Mouse (Mus musculus) heart, postnatal 10 days (tissue): Measurements from ENCODE around the gene H2-Ob. TPM values are rescaled to one million over a fixed set of nuclear protein-coding genes. Genes with fewer than 3 reads are reported as not detected.
A peak's percentile ranks its signal among the peaks of the same experiment; 100 is the strongest.

Experiments used
- DNase-seq, 2 experiments: peaks; one replicate each; pipeline ENCODE4 v3.0.0; 2021
- intact Hi-C: fragments of 180-260 bp; cut with DNase I; formaldehyde crosslinking; loops from one replicate; pipeline ENCODE4 v1.15.1; 2025
- total RNA-seq, 2 experiments: library from RNA; stranded (reverse); gene quantifications; 2 replicates each; pipeline ENCODE4 v1.2.3; 2021

The H2-Ob gene
- under 1 TPM; 0.77 to 0.92 TPM for total RNA-seq

GRCm38 (mm10) chr17:34238706-34239105 lies at the start of gene H2-Ob:
Gene H2-Ob, plus strand, starts transcription at chr17:34238903.
- intact Hi-C loops, result loop anchor here (5.0 to 10.0 kb wide), 2 partner anchors 134 to 161 kb away; no protein-coding TSS in a partner anchor
- DNase-seq, result peak; percentile 59 to 69

- intact Hi-C loops, result no loop called here
- DNase-seq, result no peak
These were observed 49.7 kb upstream of the H2-Ob start for GRCm38 (mm10) chr17:34188986-34189385.

GRCm38 (mm10) chr17:34192852-34193251 lies 45.9 kb upstream of the H2-Ob start:
- intact Hi-C loops, result no loop called here
- no peak for DNase-seq

- DNase-seq, result no peak
- intact Hi-C loops, result no loop called here
These were observed 45.2 kb upstream of the H2-Ob start for GRCm38 (mm10) chr17:34193468-34193867.

- intact Hi-C loops, result no loop called here
- DNase-seq, result no peak
These were observed 44.0 kb upstream of the H2-Ob start for GRCm38 (mm10) chr17:34194723-34195122.

- intact Hi-C loops, result no loop called here
- DNase-seq, result no peak
These were observed 42.2 kb upstream of the H2-Ob start for GRCm38 (mm10) chr17:34196491-34196890.

- peak; percentile 92 to 94 for DNase-seq
- intact Hi-C loops, result no loop called here
These were observed 41.5 kb upstream of the H2-Ob start, which contains the start of gene Psmb8 for GRCm38 (mm10) chr17:34196941-34197894. Gene Psmb8, plus strand, starts transcription at chr17:34197721.

GRCm38 (mm10) chr17:34197904-34198520 lies 40.7 kb upstream of the H2-Ob start:
- peak; percentile 62 to 68 for DNase-seq
- intact Hi-C loops, result no loop called here

GRCm38 (mm10) chr17:34198521-34198912 lies 40.2 kb upstream of the H2-Ob start:
- intact Hi-C loops, result no loop called here
- no peak for DNase-seq

GRCm38 (mm10) chr17:34199050-34199619 lies 39.6 kb upstream of the H2-Ob start:
- DNase-seq, result no peak
- intact Hi-C loops, result no loop called here

- no peak for DNase-seq
- intact Hi-C loops, result no loop called here
These were observed 38.7 kb upstream of the H2-Ob start for GRCm38 (mm10) chr17:34200047-34200446.

- no peak for DNase-seq
- intact Hi-C loops, result no loop called here
These were observed 37.8 kb upstream of the H2-Ob start for GRCm38 (mm10) chr17:34200772-34201505.

GRCm38 (mm10) chr17:34201506-34202055 lies 37.1 kb upstream of the H2-Ob start:
- no peak for DNase-seq
- intact Hi-C loops, result no loop called here

- DNase-seq, result no peak
- intact Hi-C loops, result no loop called here
These were observed 35.8 kb upstream of the H2-Ob start for GRCm38 (mm10) chr17:34202760-34203442.

- intact Hi-C loops, result no loop called here
- DNase-seq, result no peak
These were observed 35.3 kb upstream of the H2-Ob start, which contains the start of gene Tap2 for GRCm38 (mm10) chr17:34203444-34203843. Gene Tap2, plus strand, starts transcription at chr17:34203527.

GRCm38 (mm10) chr17:34204303-34205010 lies 34.2 kb upstream of the H2-Ob start:
- intact Hi-C loops, result loop anchor here (1.0 to 2.0 kb wide), 2 partner anchors 30 to 33 kb away; no protein-coding TSS in a partner anchor
- DNase-seq, result peak; percentile 92 to 94

GRCm38 (mm10) chr17:34205021-34205745 lies 33.5 kb upstream of the H2-Ob start:
- peak; percentile 56 to 57 for DNase-seq
- intact Hi-C loops, result loop anchor here (2.0 kb wide), 1 partner anchor 30 kb away; no protein-coding TSS in a partner anchor

- intact Hi-C loops, result loop anchor here (2.0 kb wide), 1 partner anchor 29 kb away; no protein-coding TSS in a partner anchor
- peak; percentile 48 to 50 for DNase-seq
These were observed 32.9 kb upstream of the H2-Ob start for GRCm38 (mm10) chr17:34205746-34206176.
